Mouse (Mus musculus): Measurements from ENCODE around the gene Foxk1. TPM values are rescaled to one million over a fixed set of nuclear protein-coding genes. Genes with fewer than 3 reads are reported as not detected.

Foxk1 gene
- total and polyA plus RNA-seq, 3 experiments, result 9.2 to 13.8 (median 13.2) TPM

DNA sequence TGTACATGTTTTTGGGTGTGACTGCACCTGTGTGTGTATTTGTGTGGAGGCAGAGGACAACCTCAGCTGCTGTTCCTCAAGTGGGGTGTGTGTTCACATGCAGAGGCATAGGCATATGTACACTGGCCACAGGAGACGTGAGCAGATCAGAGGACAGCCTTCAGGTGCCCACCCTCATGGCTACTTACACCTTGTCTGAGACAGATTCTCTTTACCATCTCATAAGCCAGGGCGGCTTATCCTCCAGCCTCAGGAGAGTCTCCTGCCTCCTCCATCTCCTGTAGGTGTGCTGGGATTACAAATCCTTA lies 61.3 kb downstream of the Foxk1 start:
- H3K27ac ChIP-seq, result no peak overlapping the region
- no peaks in the 10 kb centered on the region for H3K36me3 ChIP-seq (ENCODE audit: control insufficient read depth, insufficient read depth, low read length)
- H3K9ac ChIP-seq (ENCODE audit: low read depth, low read length), result no peak overlapping the region
- intact Hi-C loops (cut with DNase I), result loop anchor here (2.0 kb wide), 1 partner anchor 22 kb away; no protein-coding TSS in a partner anchor
- no peaks in the 10 kb centered on the region for H3K79me2 ChIP-seq (replicated peaks; ENCODE audit: control insufficient read depth, insufficient read depth, low read length)
- H3K4me1 ChIP-seq (ENCODE audit: control insufficient read depth, insufficient read depth, low read length), result peaks cover 4% of the 10 kb centered on the region; the same call in 1 of the 2 replicates
- H3K27me3 ChIP-seq (ENCODE audit: control insufficient read depth, insufficient read depth, low read length), result no peaks in the 10 kb centered on the region
- H3K4me3 ChIP-seq, result no peak overlapping the region
- 98% methylated on average over 2 of the region's 2 CpGs for WGBS
- DNase-seq, result no peak
- no peak for TF ChIP-seq CTCF (IDR thresholded peaks at IDR 0.05)
- no peak for TF ChIP-seq POLR2A (IDR thresholded peaks at IDR 0.05; ENCODE audit: insufficient read depth, low read depth, low read length)
- TF ChIP-seq EP300 (IDR thresholded peaks at IDR 0.05; ENCODE audit: insufficient read depth, low read depth, low read length), result no peak

DNA sequence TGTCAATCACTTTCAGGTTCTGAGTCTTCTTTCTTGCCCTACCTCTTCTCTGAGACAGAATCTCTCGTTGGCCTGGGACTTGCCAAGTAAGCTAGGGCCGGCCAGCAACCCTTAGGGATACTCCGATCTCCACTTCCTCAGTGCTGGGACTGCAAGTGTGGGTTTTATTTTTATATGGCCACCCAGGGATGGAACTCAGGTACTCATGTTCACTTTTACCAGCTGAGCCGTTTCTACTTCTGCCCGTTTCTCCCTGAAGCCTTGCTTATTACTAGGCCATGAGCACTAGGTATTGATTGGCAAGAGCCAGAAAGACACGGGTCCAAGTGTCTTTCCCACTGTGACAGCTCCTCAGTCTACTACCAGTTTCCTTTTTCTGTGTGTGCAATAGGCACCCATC lies 61.7 kb downstream of the Foxk1 start:
- Histone ChIP-seq H3K79me2 (replicated peaks; ENCODE audit: control insufficient read depth, insufficient read depth, low read length) (no peaks in the 10 kb centered on the region), H3K9ac (ENCODE audit: low read depth, low read length) (no peak overlapping the region), H3K27me3 (ENCODE audit: control insufficient read depth, insufficient read depth, low read length) (no peaks in the 10 kb centered on the region), H3K27ac (peak overlapping the region; percentile 70), H3K4me1 (ENCODE audit: control insufficient read depth, insufficient read depth, low read length) (peaks cover 4% of the 10 kb centered on the region; the same call in 1 of the 2 replicates), H3K36me3 (ENCODE audit: control insufficient read depth, insufficient read depth, low read length) (no peaks in the 10 kb centered on the region), H3K4me3 (no peak overlapping the region)
- DNase-seq, result no peak
- no peak for TF ChIP-seq EP300 (IDR thresholded peaks at IDR 0.05; ENCODE audit: insufficient read depth, low read depth, low read length)
- TF ChIP-seq POLR2A (IDR thresholded peaks at IDR 0.05; ENCODE audit: insufficient read depth, low read depth, low read length), result no peak
- no peak for TF ChIP-seq CTCF (IDR thresholded peaks at IDR 0.05)
- 82% methylated on average over 6 of the region's 6 CpGs for WGBS
- intact Hi-C loops (cut with DNase I), result loop anchor here (1.0 to 2.0 kb wide), 2 partner anchors 22 to 39 kb away; no protein-coding TSS in a partner anchor

DNA sequence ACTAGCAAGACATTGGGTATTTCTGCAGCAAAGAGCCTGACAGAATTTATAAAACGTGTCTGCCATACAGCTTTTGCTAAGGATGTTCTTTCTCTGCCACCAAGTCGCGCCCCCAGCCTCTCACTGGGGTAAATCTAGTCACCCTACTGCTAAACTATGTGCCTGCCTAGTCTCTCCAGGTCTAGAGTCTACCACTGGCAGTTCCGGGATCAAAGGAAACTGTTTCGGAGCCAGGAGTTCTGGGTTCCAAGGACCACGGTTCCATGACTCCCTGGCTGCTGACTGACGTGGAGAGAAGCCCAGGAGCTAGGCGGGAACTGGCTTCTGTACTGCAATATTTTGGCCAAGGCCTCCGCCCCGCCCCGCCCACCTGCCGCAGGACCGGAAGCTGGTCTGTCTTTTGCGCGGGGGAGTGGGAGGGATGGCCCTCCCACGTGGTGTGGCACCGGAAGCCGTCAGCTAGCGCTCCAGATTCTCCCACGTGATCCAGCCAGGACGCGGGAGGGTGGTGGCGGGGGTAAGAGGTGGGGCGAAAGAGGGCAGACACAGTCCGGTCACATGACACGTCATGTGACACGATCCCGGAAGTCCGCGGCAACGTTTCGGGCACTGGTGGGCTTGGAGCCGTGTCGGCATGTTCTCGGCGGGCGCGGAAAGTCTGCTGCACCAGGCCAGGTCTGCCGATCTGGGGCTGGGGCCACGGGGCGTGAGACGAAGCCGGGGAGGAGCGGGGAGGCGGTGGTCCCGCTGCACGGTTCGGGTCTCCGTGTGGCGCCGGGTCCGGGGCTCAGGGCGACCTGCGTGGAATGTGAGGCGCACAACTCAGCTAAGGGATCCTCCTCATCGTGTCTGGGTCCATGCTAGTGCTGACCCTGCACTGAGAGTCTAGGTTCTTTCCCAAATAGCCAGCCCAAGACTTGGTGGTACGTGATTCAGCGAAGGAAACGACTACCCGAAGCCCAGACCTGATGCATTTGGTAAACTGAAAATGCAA lies 62.5 kb downstream of the Foxk1 start, which contains the start of gene Ap5z1:
Ap5z1 (plus strand) TSS at position 484 of the 994 bp plus-strand sequence.
- peak within 1 kb of the TSS; percentile 93 for H3K4me3 ChIP-seq
- WGBS, result 2% methylated on average over 60 of the region's 60 CpGs

DNA sequence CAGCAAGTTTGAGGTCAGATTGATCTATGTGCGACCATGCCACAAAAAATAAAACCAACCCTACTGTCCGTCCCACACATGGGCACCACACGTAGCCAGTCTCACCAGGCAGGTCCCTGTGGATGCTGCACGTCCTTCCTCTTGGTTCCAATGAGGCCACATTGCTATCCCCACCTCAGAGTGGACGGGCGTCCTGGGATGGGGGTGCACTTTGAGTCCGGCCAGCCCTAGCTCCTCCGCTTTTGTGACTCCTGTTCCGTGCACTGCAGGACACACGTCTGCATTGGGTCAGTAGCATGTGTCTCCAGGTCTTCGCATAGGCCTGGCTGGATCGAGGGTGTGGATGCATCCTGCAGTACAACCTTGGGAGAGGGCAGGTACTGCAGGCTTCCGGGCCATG lies 67.1 kb downstream of the Foxk1 start:
- 93% methylated on average over 13 of the region's 13 CpGs for WGBS
- TF ChIP-seq CTCF (IDR thresholded peaks at IDR 0.05), result no peak
- no peak for TF ChIP-seq EP300 (IDR thresholded peaks at IDR 0.05; ENCODE audit: insufficient read depth, low read depth, low read length)
- no peak for TF ChIP-seq POLR2A (IDR thresholded peaks at IDR 0.05; ENCODE audit: insufficient read depth, low read depth, low read length)
- intact Hi-C loops (cut with DNase I), result no loop called here

More for the DNA sequence above, 62.5 kb downstream of the Foxk1 start, which contains the start of gene Ap5z1:
- peak; percentile 91 to 95 for DNase-seq
- H3K36me3 ChIP-seq (ENCODE audit: control insufficient read depth, insufficient read depth, low read length), result no peaks in the 10 kb centered on the region
- no peaks in the 10 kb centered on the region for H3K27me3 ChIP-seq (ENCODE audit: control insufficient read depth, insufficient read depth, low read length)
- H3K79me2 ChIP-seq (replicated peaks; ENCODE audit: control insufficient read depth, insufficient read depth, low read length), result no peaks in the 10 kb centered on the region
- TF ChIP-seq POLR2A (IDR thresholded peaks at IDR 0.05; ENCODE audit: insufficient read depth, low read depth, low read length) (peak; percentile 79), EP300 (IDR thresholded peaks at IDR 0.05; ENCODE audit: insufficient read depth, low read depth, low read length) (peak; percentile 46; the same call in 1 of the 2 replicates), CTCF (IDR thresholded peaks at IDR 0.05) (no peak)
- intact Hi-C loops (cut with DNase I), result loop anchor here (1.0 to 2.0 kb wide), 3 partner anchors 23 to 96 kb away; no protein-coding TSS in a partner anchor
- H3K9ac ChIP-seq (ENCODE audit: low read depth, low read length), result peak within 1 kb of the TSS; percentile 83
- H3K27ac ChIP-seq, result peak within 1 kb of the TSS; percentile 70
- H3K4me1 ChIP-seq (ENCODE audit: control insufficient read depth, insufficient read depth, low read length), result peaks cover 4% of the 10 kb centered on the region; the same call in 1 of the 2 replicates

DNA sequence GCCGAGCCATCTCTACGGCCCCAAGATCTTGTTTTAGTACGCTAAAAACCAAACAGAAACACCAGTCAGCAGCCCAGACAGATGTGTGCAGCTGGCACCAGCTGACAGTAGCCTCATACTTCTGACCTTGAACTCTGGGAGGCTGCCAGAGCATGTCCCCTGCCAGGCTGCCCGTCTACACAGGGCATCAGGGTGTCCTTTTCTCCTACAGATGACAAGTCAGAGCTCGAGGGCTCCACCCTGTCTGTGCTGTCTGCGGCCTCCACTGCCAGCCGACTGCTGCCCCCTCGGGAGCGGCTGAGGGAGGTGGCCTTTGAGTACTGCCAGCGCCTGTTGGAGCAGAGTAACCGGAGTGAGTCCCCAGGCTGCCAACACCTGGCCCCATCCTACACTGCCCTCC lies 68.5 kb downstream of the Foxk1 start:
- Histone ChIP-seq H3K9ac (ENCODE audit: low read depth, low read length) (no peak overlapping the region), H3K79me2 (replicated peaks; ENCODE audit: control insufficient read depth, insufficient read depth, low read length) (no peaks in the 10 kb centered on the region), H3K4me1 (ENCODE audit: control insufficient read depth, insufficient read depth, low read length) (peaks cover 2% of the 10 kb centered on the region; the same call in 1 of the 2 replicates), H3K27me3 (ENCODE audit: control insufficient read depth, insufficient read depth, low read length) (no peaks in the 10 kb centered on the region), H3K36me3 (ENCODE audit: control insufficient read depth, insufficient read depth, low read length) (no peaks in the 10 kb centered on the region), H3K4me3 (no peak overlapping the region), H3K27ac (no peak overlapping the region)
- TF ChIP-seq POLR2A (IDR thresholded peaks at IDR 0.05; ENCODE audit: insufficient read depth, low read depth, low read length) (no peak), EP300 (IDR thresholded peaks at IDR 0.05; ENCODE audit: insufficient read depth, low read depth, low read length) (no peak), CTCF (IDR thresholded peaks at IDR 0.05) (no peak)
- DNase-seq, result peak in 1 of 2 experiments; percentile 32
- intact Hi-C loops (cut with DNase I), result no loop called here
- WGBS, result 67% methylated on average over 11 of the region's 11 CpGs

More for the DNA sequence above, 67.1 kb downstream of the Foxk1 start:
- Histone ChIP-seq H3K9ac (ENCODE audit: low read depth, low read length) (no peak overlapping the region), H3K36me3 (ENCODE audit: control insufficient read depth, insufficient read depth, low read length) (no peaks in the 10 kb centered on the region), H3K79me2 (replicated peaks; ENCODE audit: control insufficient read depth, insufficient read depth, low read length) (no peaks in the 10 kb centered on the region), H3K4me1 (ENCODE audit: control insufficient read depth, insufficient read depth, low read length) (peaks cover 4% of the 10 kb centered on the region; the same call in 1 of the 2 replicates), H3K27ac (no peak overlapping the region), H3K4me3 (no peak overlapping the region), H3K27me3 (ENCODE audit: control insufficient read depth, insufficient read depth, low read length) (no peaks in the 10 kb centered on the region)
- DNase-seq, result no peak

All from heart, adult 2 months (tissue).